ENCODE assay signal across 10 mouse cellular contexts in genomic region chr8:110119715-110120114, GRCm38 (mm10). TPM values are rescaled to one million over a fixed set of nuclear protein-coding genes. Genes with fewer than 3 reads are reported as not detected.
DNase-seq lines count a peak whose midpoint lies in the region; ATAC-seq and TF ChIP-seq lines count a peak whose summit lies in the region.
"Had no signal": no experiment of that assay in that cellular context is flagged by ENCODE, and none has a peak within 500 bp of the region (broad histone marks: within the 10 kb centered on the region; RNA-seq: fewer than 3 reads in every experiment).

No protein-coding gene starts in this region.

- no peak for TF ChIP-seq EP300 in ES-Bruce4 (IDR thresholded peaks at IDR 0.05; ENCODE audit: insufficient read depth, low read depth, low read length)

- DNase-seq in kidney, adult 2 months, result peak; percentile 9
- no peak for DNase-seq in kidney, adult 11 months
- peak; percentile 6 for DNase-seq in kidney, postnatal 14 days
- no peak for DNase-seq in urinary bladder, adult 2 months (ENCODE audit: low spot score)
- no peak for DNase-seq in urinary bladder, postnatal 36 days (ENCODE audit: low spot score in 2 of 2)

- no peaks in the 10 kb centered on the region for H3K9me3 ChIP-seq in ES-Bruce4 (replicated peaks; ENCODE audit: control insufficient read depth, insufficient read depth, low read length, poor library complexity, severe bottlenecking)
- H3K9me3 ChIP-seq: heart, embryonic 15.5 days had no signal

- TF ChIP-seq POLR2A in kidney, adult 2 months (IDR thresholded peaks at IDR 0.05; ENCODE audit: low read depth, low read length), result no peak
- no peak for TF ChIP-seq POLR2A in ES-Bruce4 (IDR thresholded peaks at IDR 0.05; ENCODE audit: insufficient read depth, low read length)
- no peak for TF ChIP-seq POLR2A in small intestine, adult 2 months (IDR thresholded peaks at IDR 0.05; ENCODE audit: low read depth, low read length)

- no peak overlapping the region for H3K4me3 ChIP-seq in kidney, adult 2 months (ENCODE audit: insufficient read depth, low read depth, low read length)
- no peak overlapping the region for H3K4me3 ChIP-seq in ES-Bruce4 (ENCODE audit: low read depth, low read length)
- H3K4me3 ChIP-seq in small intestine, adult 2 months (ENCODE audit: low read depth, low read length), result no peak overlapping the region
- H3K4me3 ChIP-seq: heart, embryonic 15.5 days had no signal

- peak; percentile 68 for ATAC-seq in cerebellum, adult (ENCODE audit: insufficient number of reproducible peaks, low FRiP score, low TSS enrichment)

- H3K9ac ChIP-seq in ES-Bruce4 (ENCODE audit: low read depth, poor library complexity, severe bottlenecking), result no peak overlapping the region
- H3K9ac ChIP-seq: heart, embryonic 15.5 days had no signal

- 43% methylated on average over 6 of the region's 6 CpGs for WGBS in kidney, adult 2 months
- 41% methylated on average over 6 of the region's 6 CpGs for WGBS in small intestine, adult 2 months

- no peaks in the 10 kb centered on the region for H3K27me3 ChIP-seq in kidney, adult 2 months (replicated peaks; ENCODE audit: control insufficient read depth, insufficient read depth, low read length)
- H3K27me3 ChIP-seq in ES-Bruce4 (ENCODE audit: control insufficient read depth, insufficient read depth, low read length, poor library complexity, severe bottlenecking), result no peaks in the 10 kb centered on the region
- no peaks in the 10 kb centered on the region for H3K27me3 ChIP-seq in small intestine, adult 2 months (ENCODE audit: control insufficient read depth, insufficient read depth, low read length)

- no peaks in the 10 kb centered on the region for H3K4me1 ChIP-seq in kidney, adult 2 months (ENCODE audit: control insufficient read depth, insufficient read depth, low read length)
- no peaks in the 10 kb centered on the region for H3K4me1 ChIP-seq in ES-Bruce4 (ENCODE audit: control insufficient read depth, insufficient read depth, low read length)
- no peaks in the 10 kb centered on the region for H3K4me1 ChIP-seq in small intestine, adult 2 months (ENCODE audit: control insufficient read depth, insufficient read depth, insufficient read length, low read length)
- H3K4me1 ChIP-seq: heart, embryonic 15.5 days had no signal

- H3K27ac ChIP-seq in kidney, adult 2 months (ENCODE audit: insufficient read depth, low read depth, low read length), result no peak overlapping the region
- H3K27ac ChIP-seq in ES-Bruce4 (ENCODE audit: insufficient read depth, low read length), result no peak overlapping the region
- no peak overlapping the region for H3K27ac ChIP-seq in small intestine, adult 2 months (ENCODE audit: insufficient read depth, low read depth, low read length)
- H3K27ac ChIP-seq: heart, embryonic 15.5 days; macrophage had no signal

- H3K36me3 ChIP-seq in kidney, adult 2 months (ENCODE audit: control insufficient read depth, insufficient read depth, low read length), result no peaks in the 10 kb centered on the region
- H3K36me3 ChIP-seq in ES-Bruce4 (ENCODE audit: control insufficient read depth, insufficient read depth, low read length, poor library complexity, severe bottlenecking), result no peaks in the 10 kb centered on the region
- H3K36me3 ChIP-seq in small intestine, adult 2 months (ENCODE audit: control insufficient read depth, insufficient read depth, low read length), result no peaks in the 10 kb centered on the region
- H3K36me3 ChIP-seq: heart, embryonic 15.5 days had no signal

- peak; percentile 38; the same call in 1 of the 2 replicates for TF ChIP-seq CTCF in kidney, adult 2 months (conservative IDR thresholded peaks at IDR 0.05; ENCODE audit: insufficient read depth, insufficient read length, low read depth, low read length)
- peak; percentile 76 for TF ChIP-seq CTCF in ES-Bruce4 (IDR thresholded peaks at IDR 0.05; ENCODE audit: low read depth, low read length)
- peak; percentile 23; the same call in 1 of the 2 replicates for TF ChIP-seq CTCF in small intestine, adult 2 months (IDR thresholded peaks at IDR 0.05; ENCODE audit: extremely low read depth, insufficient read length, insufficient replicate concordance, low read depth, low read length)

RNA-seq across cellular contexts. Expression of gene Gm17720, which starts 17.2 kb away (rescaled TPM):
- polyA plus RNA-seq in kidney, adult 2 months (2012; rRNA removed), result not detected in 2 replicates
- not detected in 2 replicates for polyA plus RNA-seq in ES-Bruce4 (2011; ENCODE audit: insufficient read depth, insufficient read length, low read depth, missing spikeins)
- polyA plus RNA-seq in small intestine, adult 2 months (2012; rRNA removed), result not detected in 2 replicates
- not detected in 2 replicates for polyA plus RNA-seq in urinary bladder, adult 2 months (2012; rRNA removed)
- polyA plus RNA-seq: heart, embryonic 15.5 days; macrophage had no signal

RNA-seq across cellular contexts. Expression of gene Gm21964, which starts 18.7 kb away (rescaled TPM):
- polyA plus RNA-seq in kidney, adult 2 months (2012; rRNA removed), result not detected in 2 replicates
- not detected in 2 replicates for polyA plus RNA-seq in ES-Bruce4 (2011; ENCODE audit: insufficient read depth, insufficient read length, low read depth, missing spikeins)
- not detected in 2 replicates for polyA plus RNA-seq in small intestine, adult 2 months (2012; rRNA removed)
- polyA plus RNA-seq in urinary bladder, adult 2 months (2012; rRNA removed), result not detected in 2 replicates
- polyA plus RNA-seq: heart, embryonic 15.5 days; macrophage had no signal

RNA-seq across cellular contexts. Expression of gene Zfp612, which starts 40.2 kb away (rescaled TPM):
- 2.2 and 2.3 TPM in 2 replicates for polyA plus RNA-seq in kidney, adult 2 months (2012; rRNA removed)
- polyA plus RNA-seq in ES-Bruce4 (2011; ENCODE audit: insufficient read depth, insufficient read length, low read depth, missing spikeins), result 2.4 and 2.8 TPM in 2 replicates
- polyA plus RNA-seq in small intestine, adult 2 months (2012; rRNA removed), result 0.39 and 0.53 TPM in 2 replicates
- polyA plus RNA-seq in urinary bladder, adult 2 months (2012; rRNA removed), result 6.7 and 8.3 TPM in 2 replicates
- polyA plus RNA-seq: macrophage had no signal

RNA-seq across cellular contexts. Expression of gene Calb2, which starts 48.3 kb away (rescaled TPM):
- not detected in 2 replicates for polyA plus RNA-seq in kidney, adult 2 months (2012; rRNA removed)
- polyA plus RNA-seq in ES-Bruce4 (2011; ENCODE audit: insufficient read depth, insufficient read length, low read depth, missing spikeins), result 0.62 and 0.84 TPM in 2 replicates
- polyA plus RNA-seq in small intestine, adult 2 months (2012; rRNA removed), result 1.4 and 3.1 TPM in 2 replicates
- 0.07 and 0.11 TPM in 2 replicates for polyA plus RNA-seq in urinary bladder, adult 2 months (2012; rRNA removed)
- polyA plus RNA-seq: macrophage had no signal

Comparison
In these comparisons a context has a peak if more than half of its experiments do, and no peak if none do; other contexts are left out.
1. DNase-seq: peak in kidney, adult 2 months (single experiment) and kidney, postnatal 14 days (single experiment); none in kidney, adult 11 months (single experiment), urinary bladder, adult 2 months (single experiment) and urinary bladder, postnatal 36 days (0 of 2).
2. CTCF ChIP-seq: peak in every context shown above with its lines; median percentile 76 in ES-Bruce4; 38 in kidney, adult 2 months; 23 in small intestine, adult 2 months.